Mouse (Mus musculus) midbrain, embryonic 10.5 days (tissue): ENCODE measurements around the gene Capn7. TPM values are rescaled to one million over a fixed set of nuclear protein-coding genes. Genes with fewer than 3 reads are reported as not detected.

Experiments used
- DNase-seq: peaks from one replicate; pipeline ENCODE4 v3.0.0-alpha.2; 2017; ENCODE audit warnings: low spot score
- H3K27ac ChIP-seq: fragments of 300-500 bp; sonication (generic); replicated peaks from 2 replicates; pipeline ENCODE4 v1.5.1; 2016; ENCODE audit warnings: mild to moderate bottlenecking
- H3K27me3 ChIP-seq: fragments of 300-500 bp; sonication (generic); 2 replicates; pipeline ENCODE4 v1.6.1; 2016; ENCODE audit warnings: low read depth, mild to moderate bottlenecking; ENCODE audit not compliant: poor library complexity, severe bottlenecking
- H3K36me3 ChIP-seq: fragments of 300-500 bp; sonication (generic); 2 replicates; pipeline ENCODE4 v1.6.1; 2016; ENCODE audit warnings: mild to moderate bottlenecking, moderate library complexity
- H3K4me1 ChIP-seq: fragments of 300-500 bp; sonication (generic); 2 replicates; pipeline ENCODE4 v1.6.1; 2016
- H3K4me3 ChIP-seq: fragments of 300-500 bp; sonication (generic); 2 replicates; pipeline ENCODE4 v1.5.1; 2016; ENCODE audit warnings: mild to moderate bottlenecking, moderate library complexity
- H3K9me3 ChIP-seq: fragments of 300-500 bp; sonication (generic); replicated peaks from 2 replicates; pipeline ENCODE4 v1.6.1; 2016; ENCODE audit warnings: mild to moderate bottlenecking
- WGBS: fragments of 180-500 bp; shearing (Covaris S2); methylation state at CpG from one replicate; pipeline ENCODE4 v1.1.7; 2016; 5-methylcytosine and 5-hydroxymethylcytosine counted together
- polyA plus RNA-seq: library from polyadenylated mRNA; unstranded; fragments of >200 nt; fragmentation: Nextera tagmentation; extraction: Ambion mirVana; gene quantifications from 2 replicates; pipeline ENCODE4 v1.2.1, GENCODE M21; 2016

Gene Capn7
- polyA plus RNA-seq, 1 experiment from 2014 or later, result 28.9 TPM

DNA sequence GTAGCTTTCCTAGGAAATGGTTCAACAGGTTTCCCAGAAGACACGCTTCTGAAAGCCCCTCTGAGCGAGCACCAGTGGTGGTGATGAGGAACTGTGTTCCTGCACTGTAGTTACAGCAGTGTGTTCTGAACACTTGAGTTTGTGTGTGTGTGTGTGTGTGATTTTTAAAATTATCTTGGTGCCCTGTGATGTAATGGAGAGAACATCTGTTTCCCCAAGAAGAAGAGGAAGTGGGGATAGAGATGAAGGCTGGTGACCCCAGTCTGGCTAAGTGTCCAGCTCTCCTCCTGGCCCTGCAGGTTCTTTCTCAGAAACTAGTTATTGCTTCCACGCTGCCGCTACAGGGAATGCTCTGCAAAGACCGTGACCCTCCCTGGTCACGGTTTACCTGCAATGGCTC lies 38.0 kb downstream of the Capn7 start:
- H3K4me1 ChIP-seq, result no peaks in the 10 kb centered on the region
- no peak overlapping the region for H3K4me3 ChIP-seq
- no peak overlapping the region for H3K27ac ChIP-seq
- H3K27me3 ChIP-seq, result no peaks in the 10 kb centered on the region
- H3K36me3 ChIP-seq, result peaks cover 86% of the 10 kb centered on the region
- no peaks in the 10 kb centered on the region for H3K9me3 ChIP-seq
- 98% methylated on average over 6 of the region's 6 CpGs for WGBS
- no peak for DNase-seq

DNA sequence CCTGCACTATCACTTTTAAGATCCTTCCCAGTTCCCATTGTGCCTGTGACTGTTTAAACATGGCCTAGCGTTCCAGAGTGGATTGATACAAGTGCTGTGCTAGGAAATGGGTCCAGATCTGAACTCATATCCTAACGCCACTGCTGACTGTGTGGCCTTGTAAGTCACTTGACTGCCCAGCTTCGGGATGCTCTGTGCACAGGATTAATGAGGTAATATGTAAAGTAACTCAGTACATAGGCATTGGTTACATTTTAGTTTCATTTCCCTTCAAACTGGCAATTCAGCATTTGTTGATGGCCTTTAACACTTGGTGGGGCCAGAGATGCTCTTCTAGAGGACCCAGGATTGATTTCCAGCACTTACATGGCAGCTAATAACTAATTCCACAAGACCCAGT lies 39.9 kb downstream of the Capn7 start:
- H3K36me3 ChIP-seq, result peaks cover 67% of the 10 kb centered on the region
- no peak overlapping the region for H3K27ac ChIP-seq
- WGBS, result 93% methylated on average over 3 of the region's 3 CpGs
- no peak overlapping the region for H3K4me3 ChIP-seq
- no peaks in the 10 kb centered on the region for H3K9me3 ChIP-seq
- no peaks in the 10 kb centered on the region for H3K27me3 ChIP-seq
- DNase-seq, result no peak
- H3K4me1 ChIP-seq, result no peaks in the 10 kb centered on the region

DNA sequence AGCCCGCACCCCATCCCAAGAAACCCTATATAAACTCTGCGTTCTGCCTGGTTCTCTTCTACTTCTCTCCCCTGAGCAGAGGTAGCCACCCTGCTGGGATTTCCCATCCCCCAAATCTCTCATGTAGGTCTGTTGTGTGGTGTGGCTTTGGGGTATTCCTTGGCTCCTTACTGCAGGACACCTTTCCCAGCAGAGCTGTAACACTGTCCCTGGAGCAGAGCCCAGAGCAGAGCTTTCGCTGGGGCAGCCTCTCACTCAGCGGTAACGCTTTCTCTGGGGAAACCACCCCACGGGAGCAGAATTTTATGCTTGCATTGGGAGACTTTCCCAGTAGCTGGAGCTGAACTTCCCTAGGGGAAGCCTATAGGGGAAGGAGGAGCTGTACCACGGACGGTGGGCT lies 45.8 kb downstream of the Capn7 start:
- no peaks in the 10 kb centered on the region for H3K27me3 ChIP-seq
- 85% methylated on average over 8 of the region's 8 CpGs for WGBS
- H3K9me3 ChIP-seq, result no peaks in the 10 kb centered on the region
- DNase-seq, result no peak
- peaks cover 13% of the 10 kb centered on the region for H3K4me1 ChIP-seq
- H3K36me3 ChIP-seq, result peaks cover 21% of the 10 kb centered on the region
- H3K27ac ChIP-seq, result no peak overlapping the region
- H3K4me3 ChIP-seq, result no peak overlapping the region

DNA sequence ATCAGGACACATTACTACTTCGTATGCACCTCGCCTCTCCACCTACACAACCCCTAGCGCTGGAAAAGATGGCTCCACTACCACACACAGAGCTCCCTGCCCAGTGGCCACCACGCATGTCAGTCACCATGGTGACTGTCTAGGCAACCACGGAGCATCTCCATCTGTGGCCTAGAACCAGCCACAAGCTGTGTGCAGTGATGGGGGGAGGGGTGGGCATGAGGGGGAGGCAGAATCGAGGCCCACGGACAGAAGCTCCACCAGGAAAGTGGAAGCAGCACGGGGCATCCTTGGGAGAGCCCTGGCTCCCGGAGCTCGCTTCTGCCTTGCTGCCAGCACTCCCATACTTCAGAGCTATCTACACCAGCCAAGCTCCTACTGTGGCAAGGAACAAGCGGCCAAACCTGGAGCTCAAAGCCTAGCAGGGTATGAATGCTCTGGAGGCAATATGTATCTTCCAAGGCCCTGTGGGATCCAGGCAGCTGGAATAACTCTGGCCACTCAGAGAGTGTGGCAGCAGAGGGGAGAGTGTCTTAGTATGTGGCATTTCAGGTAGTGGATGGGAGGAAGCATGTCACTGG lies 47.1 kb downstream of the Capn7 start:
- H3K4me1 ChIP-seq, result peaks cover 17% of the 10 kb centered on the region
- H3K9me3 ChIP-seq, result no peaks in the 10 kb centered on the region
- no peak overlapping the region for H3K27ac ChIP-seq
- no peaks in the 10 kb centered on the region for H3K27me3 ChIP-seq
- 86% methylated on average over 11 of the region's 11 CpGs for WGBS
- no peak for DNase-seq
- peaks cover 8% of the 10 kb centered on the region; the same call in 1 of the 2 replicates for H3K36me3 ChIP-seq
- no peak overlapping the region for H3K4me3 ChIP-seq

DNA sequence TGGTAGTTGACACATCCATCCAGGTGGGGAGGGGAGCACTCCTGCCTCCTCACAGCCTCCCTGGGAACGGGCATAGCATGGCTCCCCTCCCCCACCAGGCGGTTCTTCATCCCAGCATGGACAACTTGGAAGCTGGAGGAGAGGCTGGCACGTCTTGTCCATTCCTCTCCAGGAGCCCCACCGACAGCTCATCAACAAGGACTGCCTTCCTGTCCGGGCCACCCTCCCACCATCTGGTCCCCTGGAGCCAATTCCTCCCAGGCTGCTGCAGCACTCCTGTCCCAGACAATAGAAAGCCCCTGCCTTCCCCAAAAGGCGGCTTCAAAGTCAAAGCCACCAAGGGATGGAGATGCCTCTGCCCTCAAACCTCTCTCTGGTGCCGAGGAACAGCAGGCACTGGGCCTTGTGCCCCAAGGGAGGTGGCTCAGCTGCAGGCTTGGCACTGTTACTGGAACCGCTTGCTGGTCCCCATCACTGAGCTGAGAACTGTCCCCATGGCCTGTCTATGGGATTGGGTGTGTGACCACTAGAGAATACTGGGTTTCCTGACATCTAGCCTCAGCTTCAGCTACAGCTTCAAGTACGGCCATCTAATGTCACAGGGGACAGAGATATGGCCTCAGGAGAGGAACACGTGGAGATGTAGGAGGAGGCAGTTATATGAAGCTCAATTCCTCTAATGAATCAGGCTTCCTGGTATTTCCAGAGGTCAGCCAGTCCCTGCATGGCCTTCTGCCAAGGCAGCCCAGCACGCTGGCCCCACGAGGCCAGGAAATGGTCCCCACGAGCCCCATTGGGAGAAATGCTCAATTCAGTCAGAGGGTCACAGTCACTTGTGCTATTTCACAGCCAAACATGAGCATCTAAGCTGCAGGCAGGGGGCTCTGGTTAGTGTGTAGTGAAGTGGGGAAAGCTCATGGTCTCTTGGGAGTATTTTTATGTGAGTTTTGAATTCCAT lies 48.2 kb downstream of the Capn7 start:
- H3K36me3 ChIP-seq, result 0 out of 2 replicates have a peak, but pooled peaks cover 8% of the 10 kb centered on the region
- no peaks in the 10 kb centered on the region for H3K27me3 ChIP-seq
- WGBS, result 81% methylated on average over 13 of the region's 13 CpGs
- peaks cover 19% of the 10 kb centered on the region for H3K4me1 ChIP-seq
- no peak for DNase-seq
- H3K4me3 ChIP-seq, result no peak overlapping the region
- H3K27ac ChIP-seq, result no peak overlapping the region
- H3K9me3 ChIP-seq, result no peaks in the 10 kb centered on the region

- Histone ChIP-seq H3K4me1 (peaks cover 19% of the 10 kb centered on the region), H3K27me3 (no peaks in the 10 kb centered on the region), H3K4me3 (no peak overlapping the region), H3K36me3 (0 out of 2 replicates have a peak, but pooled peaks cover 8% of the 10 kb centered on the region), H3K27ac (no peak overlapping the region), H3K9me3 (no peaks in the 10 kb centered on the region)
- no peak for DNase-seq
- WGBS, result 95% methylated on average over 5 of the region's 5 CpGs
Measured at GRCm38 (mm10) chr14:31385406-31385805, 49.0 kb downstream of the Capn7 start.

DNA sequence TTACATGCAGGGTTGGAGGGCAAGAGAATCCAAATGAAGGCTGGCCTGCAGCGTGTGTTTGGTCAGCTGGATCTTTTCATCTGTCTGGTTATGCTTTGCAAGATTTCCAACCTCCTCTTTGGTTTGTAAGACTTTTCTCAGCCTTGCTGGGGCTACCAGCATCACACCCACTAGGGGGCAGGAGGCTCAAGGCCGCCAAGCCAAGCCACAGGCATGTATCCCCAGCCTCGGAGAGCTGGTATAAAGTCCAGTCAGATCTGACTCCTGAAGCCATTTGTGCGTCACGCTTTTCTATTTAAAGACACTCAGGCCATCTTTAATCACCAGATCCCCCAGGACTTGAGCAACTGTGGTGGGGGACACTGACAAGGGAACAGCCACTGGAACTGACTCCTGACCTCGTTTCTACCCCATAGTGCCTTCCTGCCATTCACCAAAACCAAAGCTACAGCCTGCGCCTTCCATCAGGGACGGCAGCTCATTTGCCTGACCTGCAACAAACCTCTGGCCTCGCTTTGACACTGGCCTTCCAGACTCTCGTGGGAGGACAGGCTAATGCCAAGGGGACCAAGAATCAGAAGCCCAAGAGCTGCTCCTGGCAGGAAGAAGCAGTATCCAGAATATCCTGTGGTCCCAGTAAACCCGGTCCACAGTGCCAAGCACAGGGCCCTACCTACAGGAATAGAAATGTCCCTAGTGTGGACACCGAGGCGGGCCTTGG lies 49.7 kb downstream of the Capn7 start:
- no peak overlapping the region for H3K27ac ChIP-seq
- H3K9me3 ChIP-seq, result no peaks in the 10 kb centered on the region
- peaks cover 19% of the 10 kb centered on the region for H3K4me1 ChIP-seq
- H3K4me3 ChIP-seq, result no peak overlapping the region
- 59% methylated on average over 13 of the region's 13 CpGs for WGBS
- H3K36me3 ChIP-seq, result 0 out of 2 replicates have a peak, but pooled peaks cover 8% of the 10 kb centered on the region
- H3K27me3 ChIP-seq, result no peaks in the 10 kb centered on the region
- DNase-seq, result peak; percentile 63

- Histone ChIP-seq H3K36me3 (0 out of 2 replicates have a peak, but pooled peaks cover 6% of the 10 kb centered on the region), H3K9me3 (no peaks in the 10 kb centered on the region), H3K4me1 (peaks cover 19% of the 10 kb centered on the region), H3K27me3 (no peaks in the 10 kb centered on the region), H3K4me3 (no peak overlapping the region), H3K27ac (no peak overlapping the region)
- no peak for DNase-seq
- 81% methylated on average over 11 of the region's 11 CpGs for WGBS
Measured at GRCm38 (mm10) chr14:31387301-31387981, 51.0 kb downstream of the Capn7 start.

DNA sequence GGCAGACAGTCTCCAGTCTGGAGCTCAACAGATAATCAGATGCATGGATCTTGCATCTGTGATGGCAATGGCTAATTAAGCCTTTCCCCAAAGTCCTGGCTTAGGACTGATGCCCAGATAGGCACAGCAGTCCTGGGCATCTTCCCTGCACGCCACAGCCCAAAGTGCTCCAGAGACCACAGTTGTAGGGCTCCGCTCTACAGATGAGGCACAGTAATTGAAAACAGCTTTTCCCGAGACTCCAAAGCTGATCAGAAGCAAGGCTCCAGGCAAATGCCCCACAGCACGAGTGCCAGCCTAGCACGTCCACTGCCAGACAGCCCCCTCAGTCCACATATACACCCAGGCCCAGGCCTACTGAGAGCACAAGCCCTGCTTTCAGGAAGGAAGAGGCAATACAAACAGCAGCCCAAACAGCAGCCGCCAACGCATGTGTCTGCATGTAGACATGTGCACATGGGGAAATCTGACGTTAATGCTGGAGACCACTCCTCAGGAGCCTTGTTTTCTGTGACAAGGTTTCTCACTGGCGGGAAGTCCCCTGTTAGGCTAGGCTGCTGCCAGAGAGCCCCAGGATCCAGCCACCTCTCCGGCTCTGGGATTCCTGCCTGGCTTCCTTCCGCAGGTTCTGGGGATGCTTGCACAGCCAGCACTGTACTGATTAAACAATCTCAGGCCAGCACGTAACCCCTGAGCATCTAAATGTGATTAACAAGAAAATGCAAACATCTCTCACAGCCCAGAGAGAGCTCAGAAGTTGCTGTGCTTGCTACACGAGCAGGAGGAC lies 51.8 kb downstream of the Capn7 start:
- H3K27ac ChIP-seq, result peak overlapping the region; percentile 46; the same call in 1 of the 2 replicates
- DNase-seq, result no peak
- 76% methylated on average over 13 of the region's 13 CpGs for WGBS

DNA sequence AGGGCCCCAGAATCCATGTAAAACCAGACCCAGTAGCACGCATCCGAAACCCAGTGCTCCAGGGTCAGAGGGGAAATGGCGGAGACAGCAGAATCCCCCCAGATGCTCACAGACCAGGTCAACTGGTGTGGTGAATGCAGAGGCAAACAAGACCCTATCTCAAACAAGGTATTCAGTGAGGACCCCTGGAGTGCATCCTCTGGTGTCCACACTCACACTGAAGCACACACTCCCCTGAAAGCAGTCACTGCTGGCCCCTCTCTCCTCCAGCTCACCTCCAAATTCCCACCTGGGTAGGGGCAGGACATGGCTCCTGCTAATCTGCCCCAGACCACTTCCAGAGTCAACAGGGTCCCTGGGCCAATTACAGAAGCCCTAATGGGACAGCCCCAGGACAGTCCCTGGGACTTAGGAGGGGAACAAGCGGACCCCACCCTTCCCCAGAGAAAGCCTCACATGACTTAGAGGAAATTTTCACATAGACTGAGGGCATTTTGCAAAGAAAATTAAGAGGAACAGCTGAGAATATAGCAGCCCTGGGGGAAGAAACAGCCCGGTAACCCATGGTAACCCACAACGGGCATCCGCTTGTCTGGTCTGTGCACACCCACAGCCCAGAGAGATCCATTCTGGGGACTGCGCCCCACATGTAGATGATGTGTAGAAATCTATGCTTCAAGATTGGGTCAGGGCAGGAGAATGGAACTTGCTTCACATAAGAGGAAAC lies 53.1 kb downstream of the Capn7 start:
- H3K27me3 ChIP-seq, result no peaks in the 10 kb centered on the region
- H3K27ac ChIP-seq, result no peak overlapping the region
- WGBS, result 90% methylated on average over 8 of the region's 8 CpGs
- no peak for DNase-seq
- no peaks in the 10 kb centered on the region for H3K9me3 ChIP-seq
- H3K36me3 ChIP-seq, result no peaks in the 10 kb centered on the region
- H3K4me1 ChIP-seq, result peaks cover 13% of the 10 kb centered on the region; the same call in 1 of the 2 replicates
- no peak overlapping the region for H3K4me3 ChIP-seq

More for the DNA sequence above, 51.8 kb downstream of the Capn7 start:
- H3K36me3 ChIP-seq, result 0 out of 2 replicates have a peak, but pooled peaks cover 1% of the 10 kb centered on the region
- H3K9me3 ChIP-seq, result no peaks in the 10 kb centered on the region
- H3K27me3 ChIP-seq, result no peaks in the 10 kb centered on the region
- H3K4me3 ChIP-seq, result no peak overlapping the region
- H3K4me1 ChIP-seq, result peaks cover 18% of the 10 kb centered on the region

GRCm38 (mm10) chr14:31392300-31392699 lies 55.9 kb downstream of the Capn7 start:
- WGBS, result 88% methylated on average over 5 of the region's 5 CpGs
- H3K4me3 ChIP-seq, result no peak overlapping the region
- no peak overlapping the region for H3K27ac ChIP-seq
- H3K36me3 ChIP-seq, result peaks cover 4% of the 10 kb centered on the region; the same call in 1 of the 2 replicates
- H3K27me3 ChIP-seq, result no peaks in the 10 kb centered on the region
- 0 out of 2 replicates have a peak, but pooled peaks cover 6% of the 10 kb centered on the region for H3K9me3 ChIP-seq
- H3K4me1 ChIP-seq, result peaks cover 6% of the 10 kb centered on the region; the same call in 1 of the 2 replicates
- DNase-seq, result no peak
